Mouse (Mus musculus) intestine, embryonic 15.5 days (tissue): ENCODE measurements around the gene Tanc1. TPM values are rescaled to one million over a fixed set of nuclear protein-coding genes. Genes with fewer than 3 reads are reported as not detected.
A peak's percentile ranks its signal among the peaks of the same experiment; 100 is the strongest.

ENCODE experiments used
- ATAC-seq: fragments of 200-750 bp; cut with Nextera tagmentation; 2 replicates; pipeline ENCODE4 v1.8.0; 2017; ENCODE audit warnings: moderate TSS enrichment, moderate library complexity
- H3K27ac ChIP-seq: fragments of 300-500 bp; sonication (generic); 2 replicates; pipeline ENCODE4 v1.5.1; 2015; ENCODE audit warnings: mild to moderate bottlenecking, inconsistent platforms
- H3K27me3 ChIP-seq: fragments of 300-500 bp; sonication (generic); replicated peaks from 2 replicates; pipeline ENCODE4 v1.6.1; 2015; ENCODE audit warnings: inconsistent platforms
- H3K36me3 ChIP-seq: fragments of 300-500 bp; sonication (generic); 2 replicates; pipeline ENCODE4 v1.6.1; 2015; ENCODE audit warnings: inconsistent platforms
- H3K4me1 ChIP-seq: fragments of 300-500 bp; sonication (generic); replicated peaks from 2 replicates; pipeline ENCODE4 v1.6.1; 2015; ENCODE audit warnings: inconsistent platforms
- H3K4me2 ChIP-seq: fragments of 300-500 bp; sonication (generic); replicated peaks from 2 replicates; pipeline ENCODE4 v1.6.1; 2015; ENCODE audit warnings: mild to moderate bottlenecking, inconsistent platforms
- H3K4me3 ChIP-seq: fragments of 300-500 bp; sonication (generic); replicated peaks from 2 replicates; pipeline ENCODE4 v1.5.1; 2015; ENCODE audit warnings: inconsistent platforms
- H3K9ac ChIP-seq: fragments of 300-500 bp; sonication (generic); 2 replicates; pipeline ENCODE4 v1.6.1; 2015; ENCODE audit warnings: inconsistent platforms
- H3K9me3 ChIP-seq: fragments of 300-500 bp; sonication (generic); 2 replicates; pipeline ENCODE4 v1.6.1; 2016; ENCODE audit warnings: inconsistent platforms
- WGBS: fragments of 180-500 bp; shearing (Covaris S2); methylation state at CpG from one replicate; pipeline ENCODE4 v1.1.7; 2015; 5-methylcytosine and 5-hydroxymethylcytosine counted together
- polyA plus RNA-seq: library from polyadenylated mRNA; unstranded; fragments of >200 nt; fragmentation: Nextera tagmentation; extraction: Ambion mirVana; gene quantifications from 2 replicates; pipeline ENCODE4 v1.2.1, GENCODE M21; 2015

Gene Tanc1
- polyA plus RNA-seq, 1 experiment from 2014 or later, result 19.8 TPM

DNA sequence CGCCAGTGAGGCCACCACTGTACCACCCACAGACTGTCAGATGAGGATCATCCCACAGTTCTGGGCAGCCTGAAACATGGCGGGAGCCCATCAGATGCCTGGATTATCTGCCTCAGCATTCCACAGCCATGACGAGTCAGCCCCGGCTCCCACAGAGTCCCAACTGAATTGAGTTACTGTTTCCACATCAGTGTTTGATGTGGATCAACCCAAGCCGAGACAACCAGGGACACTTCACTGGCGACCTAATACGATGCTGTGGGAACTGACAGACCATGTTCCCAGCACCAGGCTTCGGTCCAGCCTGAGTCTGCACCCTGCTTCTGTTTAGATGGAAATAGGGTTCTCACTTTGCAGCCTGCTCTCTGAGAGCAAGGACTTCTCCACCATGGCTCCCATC, 212.4 kb downstream of the Tanc1 start:
- H3K9ac ChIP-seq, result no peak overlapping the region
- no peaks in the 10 kb centered on the region for H3K9me3 ChIP-seq
- H3K4me2 ChIP-seq, result no peak overlapping the region
- peaks cover 9% of the 10 kb centered on the region; the same call in 1 of the 2 replicates for H3K36me3 ChIP-seq
- peaks cover 14% of the 10 kb centered on the region for H3K4me1 ChIP-seq
- H3K27ac ChIP-seq, result no peak overlapping the region
- H3K4me3 ChIP-seq, result no peak overlapping the region
- no peak for ATAC-seq
- 71% methylated on average over 8 of the region's 8 CpGs for whole genome bisulfite sequencing
- H3K27me3 ChIP-seq, result no peaks in the 10 kb centered on the region

DNA sequence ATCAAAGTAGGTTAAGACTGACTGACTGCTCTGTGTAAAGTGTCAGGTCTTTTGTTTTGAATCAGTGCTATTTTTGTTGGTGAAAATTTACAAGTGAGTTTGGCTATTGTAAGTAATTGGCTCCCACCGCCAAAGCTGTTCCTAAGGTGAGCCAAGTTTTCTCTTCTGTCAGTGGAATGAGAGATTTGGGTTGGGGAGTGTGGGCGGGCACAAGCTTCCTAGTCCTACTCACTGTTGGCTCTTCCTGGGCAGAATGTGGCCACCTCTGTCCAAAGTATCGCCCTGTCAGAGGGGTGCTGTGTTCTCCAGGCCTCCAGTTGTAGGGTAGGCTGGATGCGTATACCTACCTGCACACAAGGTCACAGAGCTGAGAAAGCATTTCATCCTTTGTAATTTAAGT, 213.5 kb downstream of the Tanc1 start:
- no peaks in the 10 kb centered on the region; the same call in 1 of the 2 replicates for H3K36me3 ChIP-seq
- WGBS, result 88% methylated on average over 4 of the region's 4 CpGs
- no peaks in the 10 kb centered on the region for H3K9me3 ChIP-seq
- H3K9ac ChIP-seq, result no peak overlapping the region
- H3K27me3 ChIP-seq, result no peaks in the 10 kb centered on the region
- H3K4me3 ChIP-seq, result no peak overlapping the region
- no peak for ATAC-seq
- no peak overlapping the region for H3K27ac ChIP-seq
- no peak overlapping the region for H3K4me2 ChIP-seq
- H3K4me1 ChIP-seq, result peaks cover 23% of the 10 kb centered on the region

DNA sequence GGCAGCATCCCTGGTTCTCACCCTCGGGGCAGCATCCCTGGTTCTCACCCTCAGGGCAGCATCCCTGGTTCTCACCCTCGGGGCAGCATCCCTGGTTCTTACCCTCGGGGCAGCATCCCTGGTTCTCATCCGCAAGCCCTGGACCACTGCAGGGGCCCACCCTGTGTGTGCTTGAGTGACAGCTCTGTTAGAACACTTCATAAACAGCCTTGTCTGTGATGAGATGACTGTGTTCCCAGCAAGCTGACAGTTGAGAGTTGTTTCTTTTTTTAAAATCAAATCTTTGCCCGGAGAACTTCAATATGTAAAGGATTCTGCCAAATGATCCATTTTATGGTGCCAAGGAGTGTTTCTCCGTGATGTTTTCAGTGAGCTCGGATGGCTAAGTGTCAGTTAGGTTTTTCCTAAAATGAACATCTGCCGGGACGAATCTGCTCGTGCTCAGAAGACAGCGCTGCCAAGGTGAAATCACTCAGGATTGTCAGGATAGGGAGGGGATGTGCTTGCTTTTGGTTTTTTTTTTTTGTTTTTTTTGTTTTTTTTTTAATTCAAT, 216.3 kb downstream of the Tanc1 start:
- Histone ChIP-seq H3K4me1 (peaks cover 23% of the 10 kb centered on the region), H3K27me3 (no peaks in the 10 kb centered on the region), H3K4me2 (no peak overlapping the region), H3K27ac (no peak overlapping the region), H3K9ac (no peak overlapping the region), H3K9me3 (no peaks in the 10 kb centered on the region), H3K4me3 (no peak overlapping the region), H3K36me3 (no peaks in the 10 kb centered on the region; the same call in 1 of the 2 replicates)
- WGBS, result 73% methylated on average over 11 of the region's 11 CpGs
- no peak for ATAC-seq

DNA sequence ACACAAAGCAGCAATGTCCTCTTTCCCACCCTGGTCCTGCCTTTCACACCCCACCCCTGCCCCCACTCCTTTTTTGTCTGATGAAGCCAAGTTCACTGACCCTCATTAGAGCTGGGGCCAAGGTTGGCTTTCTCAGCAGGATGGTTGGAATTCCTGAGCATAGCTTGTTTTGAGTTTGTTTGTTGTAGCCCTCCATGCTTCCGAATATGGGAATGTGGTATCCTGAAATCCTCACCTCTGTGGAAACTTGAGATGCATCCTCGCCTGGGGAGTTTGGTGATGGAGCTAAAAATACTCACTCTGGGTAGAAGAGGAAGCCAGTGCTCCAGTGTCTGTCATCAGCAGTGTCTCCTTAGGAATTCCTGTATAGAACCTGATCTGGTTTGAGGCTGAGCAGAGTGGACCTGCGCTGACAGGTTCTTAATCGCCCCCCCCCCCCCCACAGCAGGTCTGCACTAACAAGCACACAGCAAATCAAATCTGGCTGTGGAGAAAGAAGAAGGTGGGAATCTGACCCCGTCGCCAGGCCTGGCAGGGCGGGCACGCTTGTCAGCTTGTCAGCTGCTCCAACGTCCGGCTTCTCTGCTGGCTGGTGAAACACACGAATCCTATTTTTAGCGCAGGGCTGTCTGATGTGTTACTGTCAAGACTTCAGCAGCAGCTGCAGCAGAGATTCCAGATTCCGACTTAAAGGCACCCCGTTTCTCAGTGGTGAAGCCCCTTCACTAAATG, 217.1 kb downstream of the Tanc1 start:
- Histone ChIP-seq H3K9ac (no peak overlapping the region), H3K4me3 (no peak overlapping the region), H3K9me3 (no peaks in the 10 kb centered on the region), H3K4me1 (peaks cover 23% of the 10 kb centered on the region), H3K27ac (0 out of 2 replicates have a peak overlapping the region, but pooled peaks have one; percentile 32), H3K4me2 (no peak overlapping the region), H3K36me3 (peaks cover 3% of the 10 kb centered on the region; the same call in 1 of the 2 replicates), H3K27me3 (no peaks in the 10 kb centered on the region)
- peak; percentile 28 for ATAC-seq
- WGBS, result 25% methylated on average over 14 of the region's 14 CpGs

DNA sequence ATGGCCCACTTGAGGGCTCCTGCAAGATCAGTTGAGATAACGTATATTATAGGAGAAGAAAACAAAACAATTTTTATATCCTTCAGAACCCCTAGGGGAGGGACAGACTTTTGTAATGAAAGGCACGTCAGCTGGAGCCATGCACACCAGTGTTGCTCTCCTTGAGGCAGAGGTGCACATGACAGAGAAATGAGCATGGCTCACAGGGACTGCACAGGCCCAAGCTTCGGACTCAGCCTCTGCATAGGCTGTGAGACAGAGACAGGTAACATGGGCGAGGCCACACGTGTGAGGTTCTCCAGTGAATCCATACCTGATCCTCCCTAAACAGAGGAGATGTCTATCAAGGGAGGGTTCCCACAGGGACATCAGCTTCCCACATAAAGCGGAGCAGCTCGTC, 217.9 kb downstream of the Tanc1 start:
- no peaks in the 10 kb centered on the region for H3K9me3 ChIP-seq
- H3K27ac ChIP-seq, result 0 out of 2 replicates have a peak overlapping the region, but pooled peaks have one; percentile 32
- peak; percentile 42; the same call in 1 of the 2 replicates for ATAC-seq
- 0 out of 2 replicates have a peak, but pooled peaks cover 10% of the 10 kb centered on the region for H3K36me3 ChIP-seq
- H3K27me3 ChIP-seq, result no peaks in the 10 kb centered on the region
- no peak overlapping the region for H3K9ac ChIP-seq
- 72% methylated on average over 7 of the region's 7 CpGs for WGBS
- H3K4me3 ChIP-seq, result no peak overlapping the region
- peaks cover 23% of the 10 kb centered on the region for H3K4me1 ChIP-seq
- no peak overlapping the region for H3K4me2 ChIP-seq

DNA sequence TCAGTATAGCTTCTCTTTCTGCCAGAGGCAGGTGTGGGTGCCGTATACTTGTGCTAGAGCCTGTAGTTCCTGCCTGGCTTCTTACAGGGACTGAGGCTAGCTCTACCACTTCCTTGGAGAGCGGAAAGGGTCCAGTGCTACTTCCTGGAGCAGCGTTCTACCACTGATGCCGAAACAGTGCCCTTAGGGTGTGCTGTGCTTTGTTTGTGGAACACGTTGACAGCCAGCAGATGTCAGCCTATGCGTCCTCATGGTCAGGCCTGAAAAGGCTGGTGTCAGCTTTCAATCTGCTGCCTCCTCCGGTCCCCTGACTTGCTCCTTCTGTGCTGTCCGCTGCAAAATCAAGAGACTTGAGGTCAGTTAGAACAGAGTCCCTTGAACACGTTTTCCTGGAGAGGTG, 218.3 kb downstream of the Tanc1 start:
- Histone ChIP-seq H3K36me3 (peaks cover 13% of the 10 kb centered on the region; the same call in 1 of the 2 replicates), H3K9me3 (no peaks in the 10 kb centered on the region), H3K4me1 (peaks cover 23% of the 10 kb centered on the region), H3K27me3 (no peaks in the 10 kb centered on the region), H3K4me2 (no peak overlapping the region), H3K4me3 (no peak overlapping the region), H3K9ac (no peak overlapping the region), H3K27ac (no peak overlapping the region)
- peak; percentile 27; the same call in 1 of the 2 replicates for ATAC-seq
- WGBS, result 37% methylated on average over 9 of the region's 9 CpGs

DNA sequence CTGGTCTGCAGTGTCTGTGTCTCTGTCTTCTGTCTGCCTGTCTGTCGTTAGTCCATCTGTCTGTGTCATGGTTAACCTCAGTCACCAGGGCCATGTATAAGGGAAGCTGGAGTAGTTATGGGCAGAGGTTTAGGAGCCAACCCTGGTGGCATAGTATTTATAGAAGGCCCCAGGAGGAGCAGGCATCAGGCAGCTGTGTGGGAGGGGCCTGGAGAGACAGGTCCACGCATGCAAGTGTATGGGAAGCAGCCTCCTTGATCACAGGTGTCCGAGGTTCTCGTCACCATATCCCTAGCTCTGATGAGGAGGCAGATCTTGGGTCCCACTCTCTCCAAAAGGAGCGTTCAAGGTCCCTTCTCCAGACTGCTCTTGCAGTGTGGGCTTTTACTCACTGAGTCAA, 219.1 kb downstream of the Tanc1 start:
- Histone ChIP-seq H3K4me1 (peaks cover 23% of the 10 kb centered on the region), H3K4me2 (no peak overlapping the region), H3K36me3 (peaks cover 16% of the 10 kb centered on the region; the same call in 1 of the 2 replicates), H3K27me3 (no peaks in the 10 kb centered on the region), H3K9me3 (no peaks in the 10 kb centered on the region), H3K9ac (no peak overlapping the region), H3K4me3 (no peak overlapping the region), H3K27ac (no peak overlapping the region)
- no peak for ATAC-seq
- WGBS, result 83% methylated on average over 5 of the region's 5 CpGs

DNA sequence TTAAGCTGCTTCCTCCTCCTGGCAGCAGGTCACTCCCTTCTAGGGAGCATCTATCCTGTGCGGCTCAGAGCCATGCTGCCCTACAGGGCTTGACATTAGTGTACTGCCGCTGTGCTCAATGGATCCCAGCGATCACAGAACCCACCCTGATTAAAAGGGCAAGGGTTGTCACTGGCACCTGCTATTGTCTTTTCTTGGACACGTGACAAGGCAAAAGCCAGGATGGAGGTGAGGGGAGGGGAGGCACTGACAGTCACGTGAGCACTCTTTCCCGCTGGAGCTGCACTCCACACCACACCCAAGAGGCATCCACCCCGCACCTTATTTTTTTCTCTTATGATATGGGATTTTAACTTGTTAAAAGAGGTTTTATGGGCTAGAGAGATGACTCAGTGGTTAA, 220.0 kb downstream of the Tanc1 start:
- no peak overlapping the region for H3K4me3 ChIP-seq
- no peak overlapping the region for H3K4me2 ChIP-seq
- H3K36me3 ChIP-seq, result peaks cover 22% of the 10 kb centered on the region; the same call in 1 of the 2 replicates
- 83% methylated on average over 7 of the region's 7 CpGs for WGBS
- H3K27ac ChIP-seq, result no peak overlapping the region
- peaks cover 23% of the 10 kb centered on the region for H3K4me1 ChIP-seq
- no peaks in the 10 kb centered on the region for H3K9me3 ChIP-seq
- H3K27me3 ChIP-seq, result no peaks in the 10 kb centered on the region
- no peak overlapping the region for H3K9ac ChIP-seq
- ATAC-seq, result no peak

DNA sequence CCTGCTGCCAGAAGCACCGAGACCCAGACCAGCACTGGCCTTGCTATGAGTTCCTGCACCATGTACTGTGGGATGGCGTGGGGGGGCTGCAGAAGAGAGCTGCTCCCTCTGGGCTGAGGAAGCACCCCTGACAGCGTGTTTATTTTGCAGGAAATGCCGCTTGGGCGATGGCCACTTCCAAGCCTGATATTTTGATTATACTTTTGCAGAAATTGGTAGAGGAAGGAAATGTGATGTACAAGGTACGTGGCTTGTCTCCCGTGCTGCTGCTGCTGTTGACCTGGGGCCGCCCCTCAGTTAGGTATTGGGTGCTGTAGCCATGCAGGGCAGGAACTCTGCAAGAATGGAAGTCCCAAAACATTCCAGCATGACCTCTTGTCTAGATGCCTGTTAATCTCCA, 227.0 kb downstream of the Tanc1 start:
- Histone ChIP-seq H3K4me2 (no peak overlapping the region), H3K27ac (no peak overlapping the region), H3K9ac (no peak overlapping the region), H3K4me1 (peaks cover 8% of the 10 kb centered on the region; the same call in 1 of the 2 replicates), H3K4me3 (no peak overlapping the region), H3K27me3 (no peaks in the 10 kb centered on the region), H3K36me3 (peaks cover 32% of the 10 kb centered on the region), H3K9me3 (no peaks in the 10 kb centered on the region)
- WGBS, result 76% methylated on average over 8 of the region's 8 CpGs
- no peak for ATAC-seq

DNA sequence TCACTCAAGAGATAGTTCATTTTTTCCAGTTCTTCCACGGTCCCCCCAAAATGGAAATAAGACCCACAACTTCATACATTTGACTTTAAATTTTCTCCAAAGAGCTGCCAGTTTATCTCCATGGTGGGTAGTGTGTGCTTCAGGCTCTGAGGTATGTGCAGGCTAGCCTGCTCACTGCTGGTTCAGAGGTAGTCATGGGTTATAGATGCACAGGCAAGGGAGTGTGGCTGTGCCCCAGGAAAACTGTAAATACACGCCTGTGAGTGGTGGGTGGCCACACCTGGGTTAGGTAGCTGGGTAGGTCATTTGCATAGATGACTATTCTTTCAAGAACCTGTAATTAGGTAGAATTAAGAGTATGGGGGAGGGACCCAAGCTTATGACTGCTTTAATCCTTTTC, 227.9 kb downstream of the Tanc1 start:
- Histone ChIP-seq H3K4me1 (peaks cover 8% of the 10 kb centered on the region; the same call in 1 of the 2 replicates), H3K36me3 (peaks cover 24% of the 10 kb centered on the region), H3K27me3 (no peaks in the 10 kb centered on the region), H3K4me3 (no peak overlapping the region), H3K9ac (no peak overlapping the region), H3K4me2 (no peak overlapping the region), H3K9me3 (no peaks in the 10 kb centered on the region), H3K27ac (no peak overlapping the region)
- no peak for ATAC-seq
- WGBS, result 86% methylated on average over 2 of the region's 2 CpGs

DNA sequence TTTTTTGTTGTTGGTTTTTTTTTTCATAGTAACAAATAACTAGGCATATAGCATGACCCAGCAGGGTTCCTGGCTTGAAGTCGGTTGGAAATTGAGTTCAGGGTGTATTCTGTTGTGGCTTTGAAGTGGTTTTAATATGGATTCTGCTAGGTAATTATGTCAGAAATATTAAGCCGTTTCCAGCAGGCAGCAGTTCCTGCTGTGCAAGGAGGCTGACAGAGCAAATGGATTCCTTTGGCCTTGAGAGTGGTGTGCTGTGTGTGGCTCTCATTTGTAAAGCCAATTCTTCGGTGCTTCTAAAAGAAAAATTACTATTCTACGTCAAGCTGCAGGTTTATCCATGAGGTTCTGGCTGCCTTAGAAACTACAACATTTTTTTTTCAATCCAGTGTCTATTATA, 228.3 kb downstream of the Tanc1 start:
- Histone ChIP-seq H3K4me2 (no peak overlapping the region), H3K27ac (no peak overlapping the region), H3K27me3 (no peaks in the 10 kb centered on the region), H3K36me3 (peaks cover 20% of the 10 kb centered on the region), H3K9me3 (no peaks in the 10 kb centered on the region), H3K9ac (no peak overlapping the region), H3K4me3 (no peak overlapping the region), H3K4me1 (peaks cover 8% of the 10 kb centered on the region; the same call in 1 of the 2 replicates)
- ATAC-seq, result no peak
- 68% methylated on average over 4 of the region's 4 CpGs for WGBS

DNA sequence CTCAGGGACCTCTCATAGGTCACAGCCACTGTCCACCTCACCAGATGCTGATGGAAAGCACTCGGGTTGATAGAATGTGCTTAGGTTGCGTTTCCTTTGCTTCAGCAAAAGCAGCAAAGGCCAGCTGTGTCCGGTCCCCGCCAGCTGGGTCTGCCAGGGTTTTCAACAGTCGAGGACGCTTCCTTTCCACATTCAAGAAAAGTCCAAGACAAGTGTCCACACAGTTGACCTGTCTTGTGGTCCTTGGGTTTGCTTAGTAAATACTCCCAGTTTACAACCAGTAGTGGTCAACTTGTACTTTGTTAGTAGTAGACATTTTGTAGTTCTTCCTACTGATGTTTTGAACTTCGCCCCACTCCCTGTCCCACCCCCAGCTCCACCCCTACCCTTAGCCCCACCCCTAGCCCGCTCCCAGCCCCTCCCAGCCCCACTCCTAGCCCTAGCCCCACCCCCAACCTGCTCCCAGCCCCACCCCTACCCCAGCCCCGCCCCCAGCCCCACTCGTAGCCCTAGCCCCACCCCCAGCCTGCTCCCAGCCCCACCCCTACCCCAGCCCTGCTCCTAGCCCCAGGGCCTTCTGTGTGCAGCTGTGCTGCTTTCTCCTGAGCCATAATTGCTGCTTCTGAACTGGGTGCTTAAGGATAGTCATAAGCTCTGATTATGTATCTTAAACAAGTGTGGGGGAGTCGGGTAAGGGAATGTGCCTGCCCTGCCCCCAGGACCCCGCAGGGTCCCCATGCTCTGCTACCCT, 229.5 kb downstream of the Tanc1 start:
- 59% methylated on average over 12 of the region's 12 CpGs for WGBS

More for the DNA sequence above, 229.5 kb downstream of the Tanc1 start:
- Histone ChIP-seq H3K27ac (peak overlapping the region; percentile 60), H3K4me3 (no peak overlapping the region), H3K9ac (0 out of 2 replicates have a peak overlapping the region, but pooled peaks have one; percentile 3), H3K4me2 (no peak overlapping the region; the same call in 1 of the 2 replicates), H3K9me3 (no peaks in the 10 kb centered on the region), H3K27me3 (no peaks in the 10 kb centered on the region), H3K4me1 (peaks cover 8% of the 10 kb centered on the region; the same call in 1 of the 2 replicates), H3K36me3 (peaks cover 17% of the 10 kb centered on the region)
- ATAC-seq, result peak; percentile 87
